Mouse (Mus musculus): ENCODE measurements around the gene Dhx32. TPM values are rescaled to one million over a fixed set of nuclear protein-coding genes. Genes with fewer than 3 reads are reported as not detected.

The Dhx32 gene
- polyA plus RNA-seq, 1 experiment from 2014 or later = 89.5 TPM

GRCm38 (mm10) chr7:133799928-133800327 lies 17.4 kb upstream of the Dhx32 start:
- Histone ChIP-seq H3K27ac (ENCODE audit: low read length) (no peak overlapping the region), H3K27me3 (replicated peaks; ENCODE audit: control insufficient read depth, insufficient read depth, low read length) (no peaks in the 10 kb centered on the region), H3K36me3 (ENCODE audit: control insufficient read depth, insufficient read depth, low read length) (no peaks in the 10 kb centered on the region), H3K4me1 (ENCODE audit: control insufficient read depth, insufficient read depth, low read length) (peaks cover 2% of the 10 kb centered on the region; the same call in 1 of the 2 replicates), H3K4me3 (ENCODE audit: low read length) (no peak overlapping the region), H3K9ac (ENCODE audit: low read depth, low read length) (no peak overlapping the region), H3K4me2 (ENCODE audit: low read depth, low read length) (no peak overlapping the region), H3K9me3 (ENCODE audit: control insufficient read depth, low read length) (no peaks in the 10 kb centered on the region)
- WGBS = 77% methylated on average over 5 of the region's 5 CpGs
- ATAC-seq = no peak

GRCm38 (mm10) chr7:133794720-133795119 lies 12.2 kb upstream of the Dhx32 start:
- H3K9ac ChIP-seq (ENCODE audit: low read depth, low read length) = no peak overlapping the region
- peaks cover 4% of the 10 kb centered on the region; the same call in 1 of the 2 replicates for H3K4me1 ChIP-seq (ENCODE audit: control insufficient read depth, insufficient read depth, low read length)
- H3K9me3 ChIP-seq (ENCODE audit: control insufficient read depth, low read length) = no peaks in the 10 kb centered on the region
- peak; percentile 84 for ATAC-seq
- H3K36me3 ChIP-seq (ENCODE audit: control insufficient read depth, insufficient read depth, low read length) = no peaks in the 10 kb centered on the region
- WGBS = 68% methylated on average over 2 of the region's 2 CpGs
- H3K4me2 ChIP-seq (ENCODE audit: low read depth, low read length) = no peak overlapping the region
- H3K27me3 ChIP-seq (replicated peaks; ENCODE audit: control insufficient read depth, insufficient read depth, low read length) = no peaks in the 10 kb centered on the region
- H3K27ac ChIP-seq (ENCODE audit: low read length) = no peak overlapping the region
- H3K4me3 ChIP-seq (ENCODE audit: low read length) = no peak overlapping the region

GRCm38 (mm10) chr7:133793248-133794131 lies 11.0 kb upstream of the Dhx32 start:
- H3K4me3 ChIP-seq (ENCODE audit: low read length) = no peak overlapping the region
- no peaks in the 10 kb centered on the region for H3K27me3 ChIP-seq (replicated peaks; ENCODE audit: control insufficient read depth, insufficient read depth, low read length)
- no peak overlapping the region for H3K27ac ChIP-seq (ENCODE audit: low read length)
- H3K9me3 ChIP-seq (ENCODE audit: control insufficient read depth, low read length) = no peaks in the 10 kb centered on the region
- H3K4me1 ChIP-seq (ENCODE audit: control insufficient read depth, insufficient read depth, low read length) = peaks cover 4% of the 10 kb centered on the region; the same call in 1 of the 2 replicates
- no peak overlapping the region for H3K9ac ChIP-seq (ENCODE audit: low read depth, low read length)
- ATAC-seq = peak; percentile 62
- no peak overlapping the region for H3K4me2 ChIP-seq (ENCODE audit: low read depth, low read length)
- H3K36me3 ChIP-seq (ENCODE audit: control insufficient read depth, insufficient read depth, low read length) = no peaks in the 10 kb centered on the region
- 52% methylated on average over 10 of the region's 10 CpGs for WGBS

GRCm38 (mm10) chr7:133792771-133793170 lies 10.2 kb upstream of the Dhx32 start:
- no peak overlapping the region for H3K27ac ChIP-seq (ENCODE audit: low read length)
- H3K9me3 ChIP-seq (ENCODE audit: control insufficient read depth, low read length) = no peaks in the 10 kb centered on the region
- H3K4me1 ChIP-seq (ENCODE audit: control insufficient read depth, insufficient read depth, low read length) = peaks cover 4% of the 10 kb centered on the region; the same call in 1 of the 2 replicates
- H3K27me3 ChIP-seq (replicated peaks; ENCODE audit: control insufficient read depth, insufficient read depth, low read length) = no peaks in the 10 kb centered on the region
- H3K9ac ChIP-seq (ENCODE audit: low read depth, low read length) = no peak overlapping the region
- H3K4me3 ChIP-seq (ENCODE audit: low read length) = no peak overlapping the region
- H3K4me2 ChIP-seq (ENCODE audit: low read depth, low read length) = no peak overlapping the region
- H3K36me3 ChIP-seq (ENCODE audit: control insufficient read depth, insufficient read depth, low read length) = no peaks in the 10 kb centered on the region
- 40% methylated on average over 1 of the region's 1 CpGs for WGBS
- ATAC-seq = no peak

- WGBS = 88% methylated on average over 4 of the region's 4 CpGs
- no peaks in the 10 kb centered on the region for H3K9me3 ChIP-seq (ENCODE audit: control insufficient read depth, low read length)
- H3K27ac ChIP-seq (ENCODE audit: low read length) = no peak overlapping the region
- no peak for ATAC-seq
- H3K27me3 ChIP-seq (replicated peaks; ENCODE audit: control insufficient read depth, insufficient read depth, low read length) = no peaks in the 10 kb centered on the region
- no peak overlapping the region for H3K4me3 ChIP-seq (ENCODE audit: low read length)
- no peaks in the 10 kb centered on the region for H3K36me3 ChIP-seq (ENCODE audit: control insufficient read depth, insufficient read depth, low read length)
- no peak overlapping the region for H3K9ac ChIP-seq (ENCODE audit: low read depth, low read length)
- H3K4me1 ChIP-seq (ENCODE audit: control insufficient read depth, insufficient read depth, low read length) = peaks cover 4% of the 10 kb centered on the region; the same call in 1 of the 2 replicates
- no peak overlapping the region for H3K4me2 ChIP-seq (ENCODE audit: low read depth, low read length)
Observed at GRCm38 (mm10) chr7:133790608-133791229, 8.2 kb upstream of the Dhx32 start.

- H3K4me3 ChIP-seq (ENCODE audit: low read length) = no peak overlapping the region
- H3K9me3 ChIP-seq (ENCODE audit: control insufficient read depth, low read length) = no peaks in the 10 kb centered on the region
- H3K27ac ChIP-seq (ENCODE audit: low read length) = no peak overlapping the region
- 92% methylated on average over 4 of the region's 4 CpGs for WGBS
- H3K4me2 ChIP-seq (ENCODE audit: low read depth, low read length) = no peak overlapping the region
- peaks cover 4% of the 10 kb centered on the region; the same call in 1 of the 2 replicates for H3K4me1 ChIP-seq (ENCODE audit: control insufficient read depth, insufficient read depth, low read length)
- no peaks in the 10 kb centered on the region for H3K27me3 ChIP-seq (replicated peaks; ENCODE audit: control insufficient read depth, insufficient read depth, low read length)
- no peaks in the 10 kb centered on the region for H3K36me3 ChIP-seq (ENCODE audit: control insufficient read depth, insufficient read depth, low read length)
- no peak for ATAC-seq
- H3K9ac ChIP-seq (ENCODE audit: low read depth, low read length) = no peak overlapping the region
Observed at GRCm38 (mm10) chr7:133790171-133790570, 7.6 kb upstream of the Dhx32 start.

- Histone ChIP-seq H3K9ac (ENCODE audit: low read depth, low read length) (no peak overlapping the region), H3K4me3 (ENCODE audit: low read length) (no peak overlapping the region), H3K27me3 (replicated peaks; ENCODE audit: control insufficient read depth, insufficient read depth, low read length) (no peaks in the 10 kb centered on the region), H3K36me3 (ENCODE audit: control insufficient read depth, insufficient read depth, low read length) (no peaks in the 10 kb centered on the region), H3K27ac (ENCODE audit: low read length) (no peak overlapping the region), H3K4me1 (ENCODE audit: control insufficient read depth, insufficient read depth, low read length) (no peaks in the 10 kb centered on the region), H3K4me2 (ENCODE audit: low read depth, low read length) (no peak overlapping the region), H3K9me3 (ENCODE audit: control insufficient read depth, low read length) (no peaks in the 10 kb centered on the region)
- WGBS = 68% methylated on average over 3 of the region's 3 CpGs
- no peak for ATAC-seq
Observed at GRCm38 (mm10) chr7:133788147-133788546, 5.6 kb upstream of the Dhx32 start.

GRCm38 (mm10) chr7:133787571-133787970 lies 5.0 kb upstream of the Dhx32 start:
- Histone ChIP-seq H3K9ac (ENCODE audit: low read depth, low read length) (no peak overlapping the region), H3K4me3 (ENCODE audit: low read length) (no peak overlapping the region), H3K4me2 (ENCODE audit: low read depth, low read length) (no peak overlapping the region), H3K4me1 (ENCODE audit: control insufficient read depth, insufficient read depth, low read length) (0 out of 2 replicates have a peak, but pooled peaks cover 4% of the 10 kb centered on the region), H3K36me3 (ENCODE audit: control insufficient read depth, insufficient read depth, low read length) (no peaks in the 10 kb centered on the region), H3K27me3 (replicated peaks; ENCODE audit: control insufficient read depth, insufficient read depth, low read length) (no peaks in the 10 kb centered on the region), H3K27ac (ENCODE audit: low read length) (no peak overlapping the region), H3K9me3 (ENCODE audit: control insufficient read depth, low read length) (no peaks in the 10 kb centered on the region)
- 82% methylated on average over 6 of the region's 6 CpGs for WGBS
- ATAC-seq = no peak

- ATAC-seq = no peak
- no peaks in the 10 kb centered on the region for H3K36me3 ChIP-seq (ENCODE audit: control insufficient read depth, insufficient read depth, low read length)
- peak overlapping the region; percentile 57; the same call in 1 of the 2 replicates for H3K27ac ChIP-seq (ENCODE audit: low read length)
- no peaks in the 10 kb centered on the region for H3K9me3 ChIP-seq (ENCODE audit: control insufficient read depth, low read length)
- peak overlapping the region; percentile 15; the same call in 1 of the 2 replicates for H3K9ac ChIP-seq (ENCODE audit: low read depth, low read length)
- 52% methylated on average over 6 of the region's 6 CpGs for WGBS
- H3K27me3 ChIP-seq (replicated peaks; ENCODE audit: control insufficient read depth, insufficient read depth, low read length) = no peaks in the 10 kb centered on the region
- peak overlapping the region; percentile 22 for H3K4me3 ChIP-seq (ENCODE audit: low read length)
- H3K4me2 ChIP-seq (ENCODE audit: low read depth, low read length) = peak overlapping the region; percentile 34
- peaks cover 19% of the 10 kb centered on the region; the same call in 1 of the 2 replicates for H3K4me1 ChIP-seq (ENCODE audit: control insufficient read depth, insufficient read depth, low read length)
Observed at GRCm38 (mm10) chr7:133781991-133782390, 535 bp downstream of the Dhx32 start.
